Mouse (Mus musculus) hematopoietic stem cell, adult 5-6 weeks (primary cell): ENCODE results near the gene Irf1. TPM values are rescaled to one million over a fixed set of nuclear protein-coding genes. Genes with fewer than 3 reads are reported as not detected.

Source experiments
- ATAC-seq, 2 experiments: fragments of 125-278 bp in 1 of 2; replicated peaks in 1 of 2; 2 replicates each; pipeline ENCODE4 v1.8.0; 2016 to 2017; ENCODE audit warnings: inconsistent platforms in 2 of 2, mild to moderate bottlenecking in 2 of 2, moderate number of reproducible peaks in 2 of 2, low read depth in 1 of 2, moderate TSS enrichment in 1 of 2; ENCODE audit not compliant: low FRiP score in 2 of 2, poor library complexity in 2 of 2, severe bottlenecking in 2 of 2, insufficient read depth in 1 of 2, low TSS enrichment in 1 of 2
- total RNA-seq: library from RNA; stranded (forward); fragments of 172-1452, 232-1000 nt; gene quantifications from 2 replicates; pipeline ENCODE4 v1.2.3, GENCODE M21; 2017

The Irf1 gene
- total RNA-seq, 1 experiment from 2014 or later: 128 TPM

DNA sequence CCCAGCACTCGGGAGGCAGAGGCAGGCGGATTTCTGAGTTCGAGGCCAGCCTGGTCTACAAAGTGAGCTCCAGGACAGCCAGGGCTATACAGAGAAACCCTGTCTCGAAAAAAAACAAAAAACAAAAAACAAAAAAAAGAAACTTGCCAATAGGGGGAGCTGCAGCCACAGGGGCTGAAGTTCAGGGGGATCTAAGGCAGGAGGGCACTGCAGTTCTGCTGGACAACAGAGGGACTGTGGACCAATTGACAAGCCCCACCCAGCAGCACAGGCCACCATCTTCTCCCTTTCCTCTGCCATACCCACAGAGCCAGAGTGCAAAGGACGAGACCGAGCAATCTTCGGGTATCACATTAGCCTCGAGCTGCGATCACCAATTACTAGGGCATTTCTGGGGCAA lies 11.8 kb upstream of the Irf1 start:
- ATAC-seq: 0 out of 4 replicates have a peak, but pooled peaks of 1 of the 2 experiments have one; percentile 34

- no peak for ATAC-seq
Measured at GRCm38 (mm10) chr11:53758791-53759351, 10.9 kb upstream of the Irf1 start.

GRCm38 (mm10) chr11:53759545-53760406 lies 10.0 kb upstream of the Irf1 start:
- ATAC-seq: no peak

GRCm38 (mm10) chr11:53761284-53761683 lies 8.5 kb upstream of the Irf1 start:
- no peak for ATAC-seq

- ATAC-seq: no peak
Measured at GRCm38 (mm10) chr11:53761822-53762221, 8.0 kb upstream of the Irf1 start.

DNA sequence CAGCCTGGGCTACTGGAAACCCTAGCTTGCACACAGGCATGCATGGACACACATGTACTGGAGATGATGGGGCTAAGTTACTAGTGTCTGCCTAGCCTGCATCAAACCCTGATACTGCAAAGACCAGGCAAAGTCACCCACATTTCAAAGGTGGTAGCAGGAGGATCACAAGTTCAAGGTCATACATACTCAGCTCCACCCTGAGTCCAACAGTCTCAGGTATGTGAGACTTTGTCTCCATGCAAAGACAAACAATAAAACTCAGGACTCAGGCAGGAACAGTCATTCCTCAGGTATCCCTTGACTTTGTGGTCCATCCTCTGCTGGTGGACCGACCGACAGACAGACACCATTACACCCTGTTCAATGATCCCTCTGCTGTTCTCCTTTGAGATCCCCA lies 7.4 kb upstream of the Irf1 start:
- ATAC-seq: no peak

GRCm38 (mm10) chr11:53762827-53763495 lies 6.9 kb upstream of the Irf1 start:
- peak in 1 of 2 experiments; percentile 33; a peak in 2 of 4 replicates for ATAC-seq

- ATAC-seq: peak; percentile 83 to 87
Measured at GRCm38 (mm10) chr11:53763496-53764140, 6.2 kb upstream of the Irf1 start.

DNA sequence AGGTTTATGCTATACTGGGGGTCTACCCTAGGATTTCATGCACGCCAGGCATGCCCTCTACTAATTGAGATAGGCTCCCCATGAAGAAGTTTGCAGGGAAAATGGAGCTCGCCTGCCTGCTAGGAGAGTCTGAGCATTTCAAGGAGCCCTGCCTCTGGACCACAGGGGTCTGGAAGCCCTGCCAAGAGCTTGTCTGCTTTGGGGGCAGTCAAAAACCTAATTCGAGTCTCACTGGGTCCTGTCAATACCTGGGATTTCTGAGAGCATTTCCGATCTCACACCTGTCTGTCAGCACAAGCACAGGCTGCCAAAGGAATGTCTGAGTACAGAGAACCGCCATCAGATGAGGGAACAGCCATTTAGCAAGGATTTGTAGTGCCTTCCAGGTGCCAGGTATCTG lies 5.2 kb upstream of the Irf1 start:
- ATAC-seq: no peak

DNA sequence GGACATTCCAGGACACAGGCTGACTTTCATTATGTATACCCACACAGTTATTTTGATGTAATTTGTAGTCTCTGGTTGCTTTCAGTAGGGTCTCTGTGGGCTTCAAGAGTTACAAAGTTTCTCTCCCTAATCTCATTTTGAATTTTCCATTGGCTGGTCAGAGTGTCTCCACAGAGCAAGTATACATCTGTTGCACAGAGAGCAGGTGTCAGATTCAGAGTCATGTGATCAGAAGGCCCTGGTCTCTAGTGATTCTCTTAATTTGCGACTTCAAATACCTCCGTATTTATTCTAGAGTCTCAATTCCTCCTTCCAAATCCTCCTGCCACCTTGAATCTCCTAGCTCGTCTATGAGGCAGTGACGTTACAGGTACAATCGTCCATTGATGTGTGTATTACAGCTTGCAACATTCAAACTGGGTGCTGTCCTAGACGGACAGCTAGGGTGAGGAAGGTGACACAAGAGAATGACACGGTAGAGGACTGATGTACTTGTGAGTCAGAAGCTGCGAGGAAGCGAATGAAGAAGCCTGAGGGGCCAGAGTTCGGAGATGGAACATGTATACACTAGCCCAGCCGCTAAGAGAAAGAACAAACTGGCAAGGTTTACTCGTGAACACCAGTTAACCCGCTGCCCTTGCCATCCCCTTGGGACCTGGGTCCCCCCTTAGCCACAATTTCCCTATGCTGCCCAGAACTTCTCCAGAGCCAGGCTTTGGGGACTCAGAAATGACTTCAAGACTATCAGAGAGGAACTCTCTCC lies 1.2 kb upstream of the Irf1 start:
- ATAC-seq: no peak

- no peak for ATAC-seq
Measured at GRCm38 (mm10) chr11:53769185-53769576, 633 bp upstream of the Irf1 start.

GRCm38 (mm10) chr11:53770125-53770791 lies 444 bp downstream of the Irf1 start:
- ATAC-seq: peak; percentile 4 to 33; a peak in 2 of 4 replicates

GRCm38 (mm10) chr11:53771001-53771744 lies 1.4 kb downstream of the Irf1 start:
- no peak for ATAC-seq

- ATAC-seq: peak in 1 of 2 experiments; percentile 46; a peak in 3 of 4 replicates
Measured at GRCm38 (mm10) chr11:53772536-53772935, 2.7 kb downstream of the Irf1 start.

DNA sequence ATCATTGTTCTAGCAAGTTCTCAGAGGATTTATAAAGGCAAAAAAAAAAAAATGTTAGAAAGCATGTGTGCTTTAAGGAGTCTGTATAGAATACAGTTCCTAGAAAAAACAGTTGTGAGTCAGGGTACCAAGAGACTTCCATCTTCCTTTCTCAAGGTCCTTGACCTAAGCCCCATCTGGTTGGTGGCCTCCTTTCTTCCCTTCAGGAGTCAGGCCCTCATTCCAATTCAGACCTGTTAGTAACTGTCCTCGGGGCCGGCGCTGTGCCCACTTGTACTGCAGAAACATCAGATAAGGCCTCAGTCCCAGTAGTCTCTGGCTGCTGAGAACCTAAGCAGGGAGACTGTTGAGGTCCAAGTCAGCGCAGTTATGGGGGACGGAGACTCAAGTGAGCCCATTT lies 3.3 kb downstream of the Irf1 start, which contains the start of gene Gm17334:
TSS of gene Gm17334 (minus strand) at position 101 of the 400 bp plus-strand sequence.
- ATAC-seq: no peak
